Mouse (Mus musculus): ENCODE results near the gene Elovl4. TPM values are rescaled to one million over a fixed set of nuclear protein-coding genes. Genes with fewer than 3 reads are reported as not detected.

Elovl4 gene
- polyA plus RNA-seq, 1 experiment from 2014 or later = 6.0 TPM

GRCm38 (mm10) chr9:83807562-83807961, 1.5 kb upstream of the Elovl4 start:
- 9% methylated on average over 2 of the region's 2 CpGs for WGBS
- H3K4me1 ChIP-seq (ENCODE audit: insufficient read depth, low read length) = peaks cover 16% of the 10 kb centered on the region
- no peaks in the 10 kb centered on the region for H3K9me3 ChIP-seq (ENCODE audit: low read length)
- H3K36me3 ChIP-seq (ENCODE audit: insufficient read depth, low read length) = no peaks in the 10 kb centered on the region
- H3K4me2 ChIP-seq (replicated peaks; ENCODE audit: low read depth, low read length) = no peak overlapping the region
- H3K27me3 ChIP-seq (ENCODE audit: insufficient read depth, low read length) = peaks cover 14% of the 10 kb centered on the region
- ATAC-seq (ENCODE audit: low FRiP score, low TSS enrichment) = no peak
- H3K27ac ChIP-seq (ENCODE audit: low read length) = no peak overlapping the region
- no peak overlapping the region for H3K4me3 ChIP-seq (ENCODE audit: low read length)
- H3K9ac ChIP-seq (replicated peaks; ENCODE audit: low read length) = no peak overlapping the region

- H3K27me3 ChIP-seq (ENCODE audit: insufficient read depth, low read length) = peaks cover 14% of the 10 kb centered on the region
- H3K4me2 ChIP-seq (replicated peaks; ENCODE audit: low read depth, low read length) = peak overlapping the region; percentile 100
- no peaks in the 10 kb centered on the region for H3K9me3 ChIP-seq (ENCODE audit: low read length)
- ATAC-seq (ENCODE audit: low FRiP score, low TSS enrichment) = peak; percentile 84
- H3K9ac ChIP-seq (replicated peaks; ENCODE audit: low read length) = peak overlapping the region; percentile 69
- H3K4me1 ChIP-seq (ENCODE audit: insufficient read depth, low read length) = peaks cover 16% of the 10 kb centered on the region
- under 1% methylated on average over 37 of the region's 37 CpGs for WGBS
- no peaks in the 10 kb centered on the region for H3K36me3 ChIP-seq (ENCODE audit: insufficient read depth, low read length)
- peak overlapping the region; percentile 70 for H3K4me3 ChIP-seq (ENCODE audit: low read length)
- no peak overlapping the region for H3K27ac ChIP-seq (ENCODE audit: low read length)
Measured at GRCm38 (mm10) chr9:83805164-83805976, 707 bp downstream of the Elovl4 start.

DNA sequence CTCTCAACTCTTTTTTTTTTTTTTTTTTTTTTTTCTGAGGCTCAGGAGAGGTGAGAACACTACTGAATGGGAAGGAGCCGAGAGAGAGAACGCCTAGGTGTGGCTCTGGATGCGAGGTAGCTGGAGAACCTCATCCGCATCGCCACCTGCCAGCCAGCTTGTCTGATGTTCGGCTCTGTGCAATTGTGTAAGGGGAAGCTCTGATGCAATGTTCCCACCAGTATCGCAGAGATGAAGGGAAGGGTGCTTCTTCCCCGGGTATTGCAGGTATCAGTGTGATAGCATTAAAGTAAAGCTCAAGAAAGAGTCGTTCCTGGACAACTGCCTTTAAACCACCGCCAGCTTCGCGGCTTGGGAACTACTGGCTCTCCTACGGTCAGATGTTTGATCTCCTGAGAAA, 1.7 kb downstream of the Elovl4 start:
- H3K36me3 ChIP-seq (ENCODE audit: insufficient read depth, low read length) = no peaks in the 10 kb centered on the region
- no peak overlapping the region for H3K9ac ChIP-seq (replicated peaks; ENCODE audit: low read length)
- no peak overlapping the region; the same call in 1 of the 2 replicates for H3K4me2 ChIP-seq (replicated peaks; ENCODE audit: low read depth, low read length)
- H3K4me3 ChIP-seq (ENCODE audit: low read length) = no peak overlapping the region
- peaks cover 16% of the 10 kb centered on the region for H3K4me1 ChIP-seq (ENCODE audit: insufficient read depth, low read length)
- no peak for ATAC-seq (ENCODE audit: low FRiP score, low TSS enrichment)
- WGBS = 57% methylated on average over 13 of the region's 13 CpGs
- H3K27me3 ChIP-seq (ENCODE audit: insufficient read depth, low read length) = peaks cover 14% of the 10 kb centered on the region
- no peaks in the 10 kb centered on the region for H3K9me3 ChIP-seq (ENCODE audit: low read length)
- no peak overlapping the region for H3K27ac ChIP-seq (ENCODE audit: low read length)

DNA sequence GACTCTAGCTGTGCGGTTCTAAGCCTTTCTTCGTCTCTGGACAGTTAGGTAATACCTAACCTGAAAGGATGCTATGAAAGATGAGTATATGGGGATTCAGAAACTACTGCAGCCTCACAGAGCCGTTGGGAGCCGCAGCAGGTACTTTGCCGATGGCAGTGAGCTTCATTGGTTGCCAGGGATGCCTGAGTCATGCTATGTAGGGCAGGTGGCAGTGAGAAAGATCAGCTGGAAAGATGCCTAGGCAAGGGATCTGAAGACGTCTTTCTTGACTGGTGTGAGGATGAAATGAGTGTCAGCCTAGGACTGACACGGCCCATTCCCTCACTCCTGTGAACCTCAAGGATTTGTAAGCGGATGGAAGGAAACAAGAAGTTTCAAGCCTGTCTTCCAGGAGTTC, 8.2 kb downstream of the Elovl4 start:
- Histone ChIP-seq H3K4me3 (ENCODE audit: low read length) (no peak overlapping the region), H3K9me3 (ENCODE audit: low read length) (no peaks in the 10 kb centered on the region), H3K36me3 (ENCODE audit: insufficient read depth, low read length) (no peaks in the 10 kb centered on the region), H3K9ac (replicated peaks; ENCODE audit: low read length) (no peak overlapping the region), H3K4me1 (ENCODE audit: insufficient read depth, low read length) (no peaks in the 10 kb centered on the region), H3K27me3 (ENCODE audit: insufficient read depth, low read length) (no peaks in the 10 kb centered on the region), H3K27ac (ENCODE audit: low read length) (no peak overlapping the region), H3K4me2 (replicated peaks; ENCODE audit: low read depth, low read length) (no peak overlapping the region)
- WGBS = 91% methylated on average over 8 of the region's 8 CpGs
- no peak for ATAC-seq (ENCODE audit: low FRiP score, low TSS enrichment)

GRCm38 (mm10) chr9:83796875-83797274, 9.2 kb downstream of the Elovl4 start:
- 91% methylated on average over 7 of the region's 7 CpGs for WGBS
- Histone ChIP-seq H3K4me1 (ENCODE audit: insufficient read depth, low read length) (no peaks in the 10 kb centered on the region), H3K9me3 (ENCODE audit: low read length) (no peaks in the 10 kb centered on the region), H3K36me3 (ENCODE audit: insufficient read depth, low read length) (no peaks in the 10 kb centered on the region), H3K4me3 (ENCODE audit: low read length) (no peak overlapping the region), H3K9ac (replicated peaks; ENCODE audit: low read length) (no peak overlapping the region), H3K27me3 (ENCODE audit: insufficient read depth, low read length) (no peaks in the 10 kb centered on the region), H3K27ac (ENCODE audit: low read length) (no peak overlapping the region), H3K4me2 (replicated peaks; ENCODE audit: low read depth, low read length) (no peak overlapping the region)
- no peak for ATAC-seq (ENCODE audit: low FRiP score, low TSS enrichment)

DNA sequence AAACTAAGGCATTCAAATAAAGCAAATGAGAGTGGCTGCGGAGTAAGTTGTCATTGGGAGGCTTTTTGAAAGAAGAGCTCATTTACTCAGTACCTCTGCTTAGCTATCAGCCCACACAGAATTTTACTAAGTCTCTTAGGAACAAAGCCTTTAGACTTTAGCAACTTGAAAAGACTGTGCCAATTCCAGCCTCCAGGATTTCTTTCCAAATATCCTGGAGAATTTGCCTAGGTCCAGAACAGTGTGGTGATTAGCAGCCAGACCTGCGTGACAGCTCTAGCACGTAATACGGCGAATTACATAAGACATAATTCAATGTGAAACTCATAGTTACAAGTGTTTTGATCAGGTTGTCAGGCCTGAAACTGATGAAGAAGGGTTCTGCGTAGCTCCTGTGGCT, 16.8 kb downstream of the Elovl4 start:
- ATAC-seq (ENCODE audit: low FRiP score, low TSS enrichment) = no peak
- 91% methylated on average over 6 of the region's 6 CpGs for WGBS
- Histone ChIP-seq H3K4me3 (ENCODE audit: low read length) (no peak overlapping the region), H3K27me3 (ENCODE audit: insufficient read depth, low read length) (no peaks in the 10 kb centered on the region), H3K9ac (replicated peaks; ENCODE audit: low read length) (no peak overlapping the region), H3K9me3 (ENCODE audit: low read length) (no peaks in the 10 kb centered on the region), H3K36me3 (ENCODE audit: insufficient read depth, low read length) (no peaks in the 10 kb centered on the region), H3K4me1 (ENCODE audit: insufficient read depth, low read length) (no peaks in the 10 kb centered on the region), H3K4me2 (replicated peaks; ENCODE audit: low read depth, low read length) (no peak overlapping the region), H3K27ac (ENCODE audit: low read length) (no peak overlapping the region)

GRCm38 (mm10) chr9:83785501-83785900, 20.6 kb downstream of the Elovl4 start:
- Histone ChIP-seq H3K4me2 (replicated peaks; ENCODE audit: low read depth, low read length) (no peak overlapping the region), H3K27me3 (ENCODE audit: insufficient read depth, low read length) (no peaks in the 10 kb centered on the region), H3K27ac (ENCODE audit: low read length) (no peak overlapping the region), H3K4me1 (ENCODE audit: insufficient read depth, low read length) (no peaks in the 10 kb centered on the region), H3K36me3 (ENCODE audit: insufficient read depth, low read length) (no peaks in the 10 kb centered on the region), H3K9me3 (ENCODE audit: low read length) (no peaks in the 10 kb centered on the region), H3K4me3 (ENCODE audit: low read length) (no peak overlapping the region), H3K9ac (replicated peaks; ENCODE audit: low read length) (no peak overlapping the region)
- WGBS = 72% methylated on average over 1 of the region's 1 CpGs
- ATAC-seq (ENCODE audit: low FRiP score, low TSS enrichment) = no peak

GRCm38 (mm10) chr9:83778317-83778960, 27.6 kb downstream of the Elovl4 start:
- 26% methylated on average over 9 of the region's 9 CpGs for WGBS

DNA sequence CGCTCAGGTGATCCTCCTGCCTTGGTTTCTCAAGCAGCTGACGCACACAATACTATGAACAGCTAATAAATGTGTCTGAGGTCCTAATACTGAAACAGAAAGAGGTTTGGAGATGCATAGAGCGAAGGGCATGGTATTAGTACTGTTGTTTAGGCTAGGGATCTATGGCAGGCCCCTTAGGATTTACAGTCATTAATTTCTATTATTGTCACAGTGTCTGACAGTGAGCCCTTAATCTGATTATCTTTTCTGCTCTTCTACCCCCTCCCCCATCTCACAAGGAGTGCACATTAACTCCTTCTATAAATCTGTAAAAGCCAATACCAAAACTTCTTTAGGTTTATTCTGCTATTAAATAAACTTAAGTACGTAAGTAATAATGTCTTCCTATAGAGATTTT, 44.8 kb downstream of the Elovl4 start:
- Histone ChIP-seq H3K36me3 (ENCODE audit: insufficient read depth, low read length) (no peaks in the 10 kb centered on the region), H3K9me3 (ENCODE audit: low read length) (no peaks in the 10 kb centered on the region), H3K27ac (ENCODE audit: low read length) (no peak overlapping the region), H3K27me3 (ENCODE audit: insufficient read depth, low read length) (no peaks in the 10 kb centered on the region), H3K9ac (replicated peaks; ENCODE audit: low read length) (no peak overlapping the region), H3K4me2 (replicated peaks; ENCODE audit: low read depth, low read length) (no peak overlapping the region), H3K4me1 (ENCODE audit: insufficient read depth, low read length) (no peaks in the 10 kb centered on the region), H3K4me3 (ENCODE audit: low read length) (no peak overlapping the region)
- 79% methylated on average over 4 of the region's 4 CpGs for WGBS
- ATAC-seq (ENCODE audit: low FRiP score, low TSS enrichment) = no peak

More at GRCm38 (mm10) chr9:83778317-83778960, 27.6 kb downstream of the Elovl4 start:
- Histone ChIP-seq H3K4me2 (replicated peaks; ENCODE audit: low read depth, low read length) (peak overlapping the region; percentile 9; the same call in 1 of the 2 replicates), H3K4me3 (ENCODE audit: low read length) (no peak overlapping the region), H3K9me3 (ENCODE audit: low read length) (no peaks in the 10 kb centered on the region), H3K36me3 (ENCODE audit: insufficient read depth, low read length) (no peaks in the 10 kb centered on the region), H3K9ac (replicated peaks; ENCODE audit: low read length) (no peak overlapping the region), H3K27ac (ENCODE audit: low read length) (no peak overlapping the region), H3K4me1 (ENCODE audit: insufficient read depth, low read length) (no peaks in the 10 kb centered on the region), H3K27me3 (ENCODE audit: insufficient read depth, low read length) (no peaks in the 10 kb centered on the region)
- peak; percentile 61; the same call in 1 of the 2 replicates for ATAC-seq (ENCODE audit: low FRiP score, low TSS enrichment)

- no peak for ATAC-seq (ENCODE audit: low FRiP score, low TSS enrichment)
- H3K4me3 ChIP-seq (ENCODE audit: low read length) = no peak overlapping the region
- no peaks in the 10 kb centered on the region for H3K9me3 ChIP-seq (ENCODE audit: low read length)
- WGBS = 77% methylated on average over 2 of the region's 2 CpGs
- H3K36me3 ChIP-seq (ENCODE audit: insufficient read depth, low read length) = no peaks in the 10 kb centered on the region
- no peaks in the 10 kb centered on the region for H3K27me3 ChIP-seq (ENCODE audit: insufficient read depth, low read length)
- H3K4me1 ChIP-seq (ENCODE audit: insufficient read depth, low read length) = no peaks in the 10 kb centered on the region
- H3K9ac ChIP-seq (replicated peaks; ENCODE audit: low read length) = no peak overlapping the region
- H3K27ac ChIP-seq (ENCODE audit: low read length) = no peak overlapping the region
- no peak overlapping the region for H3K4me2 ChIP-seq (replicated peaks; ENCODE audit: low read depth, low read length)
Measured at GRCm38 (mm10) chr9:83731877-83732276, 74.2 kb downstream of the Elovl4 start.
